Mouse (Mus musculus): Measurements from ENCODE around the gene Cycs.

DNA sequence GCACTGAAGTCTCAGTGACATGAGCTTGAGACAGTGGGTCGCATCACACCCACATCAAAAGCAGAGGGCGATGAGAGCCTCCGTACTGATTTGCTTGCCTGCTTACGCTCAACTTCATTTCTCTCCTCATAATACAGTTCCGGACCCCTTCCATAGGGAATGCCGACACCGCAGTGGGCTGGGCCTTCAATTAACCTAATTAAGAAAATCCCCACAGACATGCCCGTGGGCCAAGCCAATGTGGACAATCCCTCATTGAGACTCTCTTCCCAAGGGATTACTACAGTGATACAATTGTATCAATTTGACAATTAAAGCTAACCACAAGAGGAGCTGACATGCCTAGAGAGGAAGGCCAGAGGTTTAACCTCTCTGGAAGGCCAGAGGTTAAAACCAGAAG, 40.5 kb downstream of the Cycs start:
- TF ChIP-seq CTCF (IDR thresholded peaks at IDR 0.05; ENCODE audit: control insufficient read depth, insufficient read depth, insufficient read length) (no peak), MYOG (IDR thresholded peaks at IDR 0.05; ENCODE audit: control insufficient read depth, extremely low read depth, insufficient read length) (no peak), USF1 (IDR thresholded peaks at IDR 0.05; ENCODE audit: low read depth) (no peak)

Data from C2C12 (cell line).